Mouse (Mus musculus) ES-Bruce4 (cell line): Measurements from ENCODE around the gene Dync2h1. TPM values are rescaled to one million over a fixed set of nuclear protein-coding genes. Genes with fewer than 3 reads are reported as not detected.

Source experiments
- H3K27ac ChIP-seq: 2 replicates; pipeline ENCODE4 v1.5.1; 2012; ENCODE audit warnings: low read length, inconsistent platforms; ENCODE audit not compliant: insufficient read depth
- H3K27me3 ChIP-seq: 2 replicates; pipeline ENCODE4 v1.6.1; 2012; ENCODE audit warnings: mild to moderate bottlenecking, low read length, inconsistent platforms; ENCODE audit not compliant: control insufficient read depth, poor library complexity, insufficient read depth, severe bottlenecking
- H3K36me3 ChIP-seq: 2 replicates; pipeline ENCODE4 v1.6.1; 2012; ENCODE audit warnings: inconsistent platforms, mild to moderate bottlenecking, low read length, moderate library complexity; ENCODE audit not compliant: control insufficient read depth, poor library complexity, insufficient read depth, severe bottlenecking
- H3K4me1 ChIP-seq: one replicate; pipeline ENCODE4 v1.8.1; 2011; ENCODE audit warnings: low read length; ENCODE audit not compliant: control insufficient read depth, insufficient read depth
- H3K4me3 ChIP-seq: 2 replicates; pipeline ENCODE4 v1.5.1; 2011; ENCODE audit warnings: low read depth, mild to moderate bottlenecking, low read length
- H3K9ac ChIP-seq: 2 replicates; pipeline ENCODE4 v1.6.1; 2012; ENCODE audit warnings: low read depth, mild to moderate bottlenecking, inconsistent platforms; ENCODE audit not compliant: poor library complexity, severe bottlenecking
- H3K9me3 ChIP-seq: replicated peaks from 2 replicates; pipeline ENCODE4 v1.6.1; 2012; ENCODE audit warnings: mild to moderate bottlenecking, low read length, inconsistent platforms; ENCODE audit not compliant: control insufficient read depth, poor library complexity, insufficient read depth, severe bottlenecking
- CTCF ChIP-seq: IDR thresholded peaks from one replicate; pipeline ENCODE4 v1.8.1; 2011; ENCODE audit warnings: low read depth, low read length
- EP300 ChIP-seq: IDR thresholded peaks from 2 replicates; pipeline ENCODE4 v1.6.1; 2011; ENCODE audit warnings: low read depth, low read length; ENCODE audit not compliant: insufficient read depth
- POLR2A ChIP-seq: IDR thresholded peaks from one replicate; pipeline ENCODE4 v1.8.1; 2011; ENCODE audit warnings: low read length; ENCODE audit not compliant: insufficient read depth
- polyA plus RNA-seq: library from polyadenylated mRNA; stranded (reverse); fragments of >200 nt; gene quantifications from 2 replicates; pipeline ENCODE4 v1.2.4, GENCODE M21; 2011; ENCODE audit warnings: low read depth; ENCODE audit not compliant: missing spikeins, insufficient read depth, insufficient read length

The Dync2h1 gene
- polyA plus RNA-seq, 1 experiment: 8.6 TPM

DNA sequence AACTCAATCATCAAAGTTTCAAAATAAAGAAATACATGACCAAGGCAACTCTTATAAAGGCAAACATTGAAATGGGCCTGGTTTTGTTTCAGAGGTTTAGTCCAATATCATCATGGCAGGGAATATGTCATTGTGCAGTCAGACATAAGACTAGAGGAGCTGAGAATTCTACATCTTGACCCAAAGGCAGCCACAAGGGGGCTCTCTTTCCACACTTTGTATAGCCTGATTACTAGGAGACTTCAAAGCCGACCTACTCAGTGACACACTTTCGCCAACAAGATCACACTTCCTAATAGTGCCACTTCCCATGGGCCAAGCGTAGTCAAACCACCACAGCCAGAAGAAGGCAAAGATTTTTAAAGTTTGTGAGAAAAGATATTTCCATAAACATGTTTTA lies 133.7 kb downstream of the Dync2h1 start:
- H3K27ac ChIP-seq: no peak overlapping the region
- no peak overlapping the region for H3K4me3 ChIP-seq
- no peak overlapping the region for H3K9ac ChIP-seq
- TF ChIP-seq CTCF (no peak), POLR2A (no peak), EP300 (no peak)
- H3K27me3 ChIP-seq: no peaks in the 10 kb centered on the region
- no peaks in the 10 kb centered on the region for H3K36me3 ChIP-seq
- H3K9me3 ChIP-seq: no peaks in the 10 kb centered on the region
- H3K4me1 ChIP-seq: no peaks in the 10 kb centered on the region

DNA sequence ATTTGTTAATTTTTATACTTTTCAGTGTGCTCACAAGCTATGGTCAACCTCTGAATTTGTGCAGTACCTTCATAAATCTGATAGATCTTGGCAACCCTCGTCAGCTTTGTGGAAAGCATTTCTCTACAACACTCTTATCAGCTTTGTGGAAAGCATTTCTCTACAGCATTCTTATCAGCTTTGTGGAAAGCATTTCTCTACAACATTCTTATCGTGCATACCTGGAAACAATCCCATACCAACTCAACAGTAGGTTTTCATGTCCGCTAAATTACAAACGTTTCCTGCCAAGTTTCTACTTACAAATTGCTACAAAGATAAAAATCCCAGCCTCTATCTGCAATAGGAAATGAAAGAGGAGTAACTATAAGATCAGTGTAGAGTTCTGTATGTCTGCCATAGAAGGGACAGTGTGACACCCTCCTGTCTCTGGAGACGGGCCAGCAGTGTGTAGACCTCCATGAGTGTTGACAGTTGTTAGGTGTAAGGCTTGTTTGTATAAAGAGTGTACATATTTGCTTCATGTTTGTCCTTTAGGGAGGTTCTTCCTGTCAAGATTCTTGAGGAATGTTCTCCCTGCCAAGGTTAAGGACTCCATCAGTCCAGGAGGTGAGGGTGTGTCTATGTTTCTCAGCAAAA lies 141.5 kb downstream of the Dync2h1 start:
- no peaks in the 10 kb centered on the region for H3K9me3 ChIP-seq
- H3K36me3 ChIP-seq: no peaks in the 10 kb centered on the region
- H3K9ac ChIP-seq: no peak overlapping the region
- TF ChIP-seq CTCF: no peak
- TF ChIP-seq EP300: no peak
- no peak for TF ChIP-seq POLR2A
- H3K4me3 ChIP-seq: no peak overlapping the region
- H3K27ac ChIP-seq: no peak overlapping the region
- no peaks in the 10 kb centered on the region for H3K27me3 ChIP-seq
- H3K4me1 ChIP-seq: no peaks in the 10 kb centered on the region

DNA sequence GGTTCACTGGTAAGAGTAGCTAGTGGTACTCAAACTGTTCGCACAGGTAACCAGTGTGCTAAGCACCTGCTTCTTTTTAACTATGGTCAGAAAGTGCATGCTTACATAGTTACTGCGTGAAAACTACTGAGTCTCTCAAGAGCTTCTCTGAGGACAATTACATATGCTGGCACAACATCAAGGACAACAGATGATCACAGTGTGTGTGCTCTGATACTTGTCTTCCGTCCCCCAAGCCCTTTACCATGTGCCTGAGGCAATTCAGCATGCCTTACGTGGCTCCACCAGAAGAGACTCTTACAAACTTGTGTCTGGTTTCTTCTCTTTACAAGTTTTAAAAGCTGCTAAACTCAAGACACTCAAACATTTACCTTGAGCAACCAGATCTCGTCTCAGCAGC lies 143.0 kb downstream of the Dync2h1 start:
- H3K4me3 ChIP-seq: no peak overlapping the region
- no peaks in the 10 kb centered on the region for H3K27me3 ChIP-seq
- no peaks in the 10 kb centered on the region for H3K9me3 ChIP-seq
- no peaks in the 10 kb centered on the region for H3K36me3 ChIP-seq
- H3K4me1 ChIP-seq: no peaks in the 10 kb centered on the region
- TF ChIP-seq CTCF: no peak
- TF ChIP-seq EP300: no peak
- no peak for TF ChIP-seq POLR2A
- H3K27ac ChIP-seq: no peak overlapping the region
- no peak overlapping the region for H3K9ac ChIP-seq

DNA sequence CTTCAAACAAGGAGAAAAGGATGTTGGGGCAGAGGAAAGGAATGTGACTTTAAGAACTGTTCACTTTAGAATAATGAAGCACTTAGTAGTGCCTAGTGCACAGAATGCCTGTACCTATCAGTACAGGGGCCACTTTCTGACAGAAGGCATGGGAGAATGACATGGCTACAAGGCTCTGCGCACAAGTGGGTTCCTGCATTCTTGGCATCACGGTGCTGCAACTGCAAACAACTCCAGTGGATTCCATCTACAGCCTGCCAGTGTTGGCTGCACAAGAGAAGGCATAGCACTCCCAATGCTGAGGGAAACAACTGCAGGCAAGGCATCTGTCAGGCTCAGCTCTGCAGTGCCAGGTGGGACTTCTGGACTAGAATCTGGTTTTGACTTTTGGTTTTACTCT lies 151.7 kb downstream of the Dync2h1 start:
- H3K36me3 ChIP-seq: no peaks in the 10 kb centered on the region

DNA sequence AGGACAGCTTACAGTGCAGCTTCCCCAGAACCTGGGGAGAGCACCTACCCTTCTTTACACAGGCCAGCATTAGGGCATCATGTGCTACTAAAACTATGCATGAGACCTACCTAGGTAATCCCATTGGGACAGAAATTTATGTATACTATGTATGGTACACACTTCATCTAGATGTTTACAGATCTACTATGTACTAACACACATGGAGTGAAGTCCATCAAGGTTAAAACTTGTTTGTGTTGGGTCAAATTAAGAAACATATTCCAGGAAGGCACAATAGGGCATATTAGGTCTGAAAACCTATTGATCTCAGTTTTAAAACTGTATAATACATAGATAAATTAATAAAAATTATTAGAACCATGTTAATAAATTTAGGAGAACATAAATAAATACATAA lies 168.6 kb downstream of the Dync2h1 start:
- Histone ChIP-seq H3K36me3 (no peaks in the 10 kb centered on the region), H3K9ac (no peak overlapping the region), H3K9me3 (no peaks in the 10 kb centered on the region), H3K4me3 (no peak overlapping the region), H3K27me3 (no peaks in the 10 kb centered on the region), H3K27ac (no peak overlapping the region), H3K4me1 (no peaks in the 10 kb centered on the region)
- no peak for TF ChIP-seq EP300
- TF ChIP-seq POLR2A: no peak
- no peak for TF ChIP-seq CTCF

More for the DNA sequence above, 151.7 kb downstream of the Dync2h1 start:
- no peaks in the 10 kb centered on the region for H3K27me3 ChIP-seq
- H3K9me3 ChIP-seq: no peaks in the 10 kb centered on the region
- H3K27ac ChIP-seq: no peak overlapping the region
- H3K4me1 ChIP-seq: no peaks in the 10 kb centered on the region
- no peak overlapping the region for H3K9ac ChIP-seq
- TF ChIP-seq EP300 (no peak), CTCF (no peak), POLR2A (no peak)
- no peak overlapping the region for H3K4me3 ChIP-seq

DNA sequence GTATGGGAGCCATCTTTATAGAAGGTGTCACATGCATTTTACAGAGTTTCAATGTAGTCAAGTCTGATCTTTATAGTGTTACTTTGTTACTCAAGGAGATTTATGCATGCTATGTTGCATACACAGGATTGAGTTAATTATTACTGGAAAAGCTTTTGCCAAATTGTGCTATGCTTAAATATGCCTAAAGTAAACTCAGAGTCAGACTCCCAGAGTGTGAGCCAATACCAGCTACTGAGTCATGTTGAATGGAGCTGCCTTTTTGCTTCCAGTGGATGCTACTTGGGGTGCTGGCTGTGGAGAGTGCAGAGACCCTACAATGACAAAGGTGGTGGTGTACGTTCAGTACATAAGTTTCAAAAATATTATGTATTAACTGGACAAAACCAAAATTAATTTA lies 169.5 kb downstream of the Dync2h1 start:
- Histone ChIP-seq H3K27me3 (no peaks in the 10 kb centered on the region), H3K4me3 (no peak overlapping the region), H3K9ac (no peak overlapping the region), H3K9me3 (no peaks in the 10 kb centered on the region), H3K4me1 (no peaks in the 10 kb centered on the region), H3K27ac (no peak overlapping the region), H3K36me3 (no peaks in the 10 kb centered on the region)
- TF ChIP-seq EP300: no peak
- TF ChIP-seq POLR2A: no peak
- TF ChIP-seq CTCF: no peak
